Mouse (Mus musculus): Measurements from ENCODE around the gene Kcnrg.

GRCm38 (mm10) chr14:61559856-61560255 lies 47.4 kb upstream of the Kcnrg start:
- TF ChIP-seq CTCF (IDR thresholded peaks at IDR 0.05; ENCODE audit: low read depth, low read length) (no peak), POLR2A (IDR thresholded peaks at IDR 0.05; ENCODE audit: insufficient read depth, low read length) (no peak), EP300 (IDR thresholded peaks at IDR 0.05; ENCODE audit: insufficient read depth, low read depth, low read length) (no peak)

Measured in ES-Bruce4 (cell line).